Mouse (Mus musculus): ENCODE results near the gene Med12l. TPM values are rescaled to one million over a fixed set of nuclear protein-coding genes. Genes with fewer than 3 reads are reported as not detected.

Med12l gene
- total RNA-seq, 2 experiments from 2014 or later = 1.4 to 1.9 TPM

DNA sequence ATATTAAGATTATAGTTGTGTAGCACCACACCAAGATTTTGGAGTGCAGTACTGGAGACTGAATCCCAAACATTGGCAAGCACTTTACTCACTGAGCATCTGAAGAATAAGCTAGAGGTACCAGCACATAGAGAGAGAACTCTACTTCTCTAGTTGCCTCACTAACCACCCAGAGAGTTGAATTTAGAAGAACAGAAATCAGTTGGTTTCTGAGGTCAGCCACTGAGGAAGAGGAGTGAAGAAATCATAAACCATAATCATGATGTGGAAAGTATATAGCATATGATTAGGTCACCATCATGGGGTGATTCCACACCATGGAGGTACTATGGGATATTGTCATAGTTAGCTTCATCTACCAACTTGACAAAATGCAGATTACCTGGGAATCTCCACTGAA, 346.1 kb downstream of the Med12l start:
- intact Hi-C loops (cut with DNase I; ENCODE audit: low total_unique reads) = no loop called here

DNA sequence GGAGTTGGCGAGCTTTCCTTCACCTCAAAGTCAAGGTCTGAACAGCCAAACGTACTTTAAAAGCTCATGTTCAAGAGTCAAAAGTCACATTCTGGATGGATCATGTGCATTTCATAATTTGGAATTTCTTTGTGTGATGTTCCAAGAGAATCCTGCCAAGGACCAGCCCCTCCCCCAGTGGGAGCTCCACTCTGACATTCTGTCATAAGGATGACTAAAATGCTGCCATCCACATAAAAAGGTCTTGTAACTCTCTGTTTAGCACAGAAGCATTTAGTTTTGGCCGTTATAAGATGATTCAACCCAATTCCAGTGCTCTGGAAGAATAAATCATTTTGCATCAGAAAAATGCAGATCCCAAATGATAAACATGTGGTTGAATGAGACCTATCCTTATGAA, 348.5 kb downstream of the Med12l start:
- intact Hi-C loops (cut with DNase I; ENCODE audit: low total_unique reads) = no loop called here
- DNase-seq = peak; percentile 36

More for the DNA sequence above, 346.1 kb downstream of the Med12l start:
- no peak for DNase-seq

DNA sequence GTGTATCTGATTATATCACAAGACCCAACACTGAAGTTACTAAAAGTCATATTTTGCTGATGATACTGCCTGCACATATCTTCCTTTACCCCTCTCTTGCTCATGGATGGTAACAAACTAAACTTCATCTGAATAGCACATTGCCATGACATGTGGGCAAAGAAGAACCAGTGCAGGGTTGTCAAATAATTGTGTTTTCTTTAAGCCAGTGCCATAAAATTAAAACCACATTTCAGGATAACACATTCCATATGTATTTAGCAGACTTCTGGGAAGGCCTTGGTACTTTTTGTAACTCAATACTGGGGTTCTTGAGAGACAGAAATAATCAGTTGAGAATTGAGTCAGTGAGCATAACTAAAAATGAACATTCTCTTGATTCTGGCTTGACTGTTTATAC, 354.5 kb downstream of the Med12l start:
- intact Hi-C loops (cut with DNase I; ENCODE audit: low total_unique reads) = no loop called here

DNA sequence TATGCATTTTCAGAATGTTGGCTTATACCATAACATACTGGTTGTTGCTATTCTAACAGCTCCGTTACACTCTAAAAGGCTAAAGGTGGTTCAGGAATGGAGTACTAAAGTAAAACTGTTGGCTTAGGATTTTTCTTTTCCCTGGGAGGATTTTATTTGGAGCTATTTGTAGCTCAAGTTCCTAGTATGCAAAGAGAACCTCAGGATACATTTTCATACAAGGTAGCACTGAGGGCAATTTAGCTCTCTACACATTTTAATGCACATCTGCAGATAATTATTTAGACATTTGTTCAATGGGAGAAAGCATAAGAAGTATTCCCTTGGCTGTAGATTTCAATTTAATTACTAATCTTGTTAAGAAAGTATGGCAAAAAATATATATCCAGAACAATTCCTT, 356.3 kb downstream of the Med12l start:
- no peak for DNase-seq
- intact Hi-C loops (cut with DNase I; ENCODE audit: low total_unique reads) = no loop called here

More for the DNA sequence above, 354.5 kb downstream of the Med12l start:
- DNase-seq = no peak

Other genes with a start within 250 kb of the Med12l start
- gene Mindy4b-ps, start 183.5 kb upstream of the Med12l start, total RNA-seq (2021) = not detected
- not detected for gene Clrn1, start 120.5 kb upstream of the Med12l start, total RNA-seq (2021)
- not detected for gene Gpr171, start 96.0 kb downstream of the Med12l start, total RNA-seq (2021)
- 1 to 10 TPM; 2.8 to 3.1 TPM for gene P2ry14, start 147.8 kb downstream of the Med12l start, total RNA-seq (2021)
- gene Gpr87, start 189.3 kb downstream of the Med12l start, total RNA-seq (2021) = not detected
- under 1 TPM; 0.60 to 0.84 TPM for gene P2ry13, start 205.1 kb downstream of the Med12l start, total RNA-seq (2021)